ENCODE assay signal across 8 mouse cellular contexts in the genomic region with DNA sequence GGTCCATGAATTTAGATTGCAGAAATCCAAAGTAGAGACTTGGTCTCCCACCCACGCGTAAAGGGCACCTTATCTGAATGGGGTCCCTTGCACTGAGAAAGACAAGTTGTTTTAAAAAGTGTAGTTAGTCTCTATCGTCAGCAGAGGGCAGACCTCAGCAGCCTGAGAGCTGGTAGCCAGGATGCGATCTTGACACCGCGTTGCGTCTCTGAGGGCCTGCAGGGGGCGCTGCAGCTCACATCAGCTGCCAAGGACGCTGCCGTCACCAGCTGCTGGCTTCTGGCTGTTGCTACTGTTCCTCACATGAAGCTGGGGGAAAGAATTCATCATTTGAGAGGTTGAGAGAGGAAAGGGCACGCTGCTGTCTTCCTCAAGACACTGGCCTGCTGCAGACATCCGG. TPM values are rescaled to one million over a fixed set of nuclear protein-coding genes. Genes with fewer than 3 reads are reported as not detected.
DNase-seq lines count a peak whose midpoint lies in the region; ATAC-seq and TF ChIP-seq lines count a peak whose summit lies in the region.

No protein-coding gene starts in this region.

- peak overlapping the region; percentile 56 for H3K27ac ChIP-seq in left cerebral cortex, adult 2 months

- no peak; the same call in none of the 2 replicates for TF ChIP-seq CTCF in left cerebral cortex, adult 2 months (IDR thresholded peaks at IDR 0.05)

- H3K4me3 ChIP-seq in left cerebral cortex, adult 2 months: 0 out of 2 replicates have a peak overlapping the region, but pooled peaks have one; percentile 1

- DNase-seq in adipocyte (ENCODE audit: low spot score): peak; percentile 90
- peak; percentile 85 to 93 for DNase-seq in cerebellum, postnatal 4 days (ENCODE audit: low spot score in 2 of 2)
- peak; percentile 90 for DNase-seq in gastrocnemius, postnatal 14 days
- DNase-seq in induced T-regulatory cell, adult 2 months (ENCODE audit: low read depth): peak; percentile 94
- peak; percentile 90 to 91 for DNase-seq in left cerebral cortex, adult 2 months (ENCODE audit: extremely low spot score in 1 of 2, low spot score in 2 of 2)
- DNase-seq in right cerebral cortex, postnatal 25 days: peak; percentile 84
- DNase-seq in urinary bladder, postnatal 25 days (ENCODE audit: low spot score): peak; percentile 89

- intact Hi-C loops in gastrocnemius, postnatal 14 days (cut with DNase I; ENCODE audit: low total_unique reads): loop anchor here (5.0 to 10.0 kb wide), 2 partner anchors 414 to 446 kb away; no protein-coding TSS in a partner anchor
- intact Hi-C loops in left cerebral cortex, adult 2 months (cut with DNase I): loop anchor here (2.0 kb wide), 3 partner anchors 360 to 446 kb away; no protein-coding TSS in a partner anchor

- ATAC-seq in megakaryocyte progenitor cell, adult 5-6 weeks (replicated peaks; ENCODE audit: poor library complexity): peak; percentile 100

RNA-seq across cellular contexts. Expression of gene Dtnbp1, which starts 28.9 kb away (rescaled TPM):
- total RNA-seq in gastrocnemius, postnatal 14 days (2021): 10 to 100 TPM; 28.3 to 31.4 TPM
- 10 to 100 TPM; 90.1 to 93.8 TPM for total RNA-seq in left cerebral cortex, adult 2 months (2021)
- 89.4 and 94.5 TPM in 2 replicates for total RNA-seq in megakaryocyte progenitor cell, adult 5-6 weeks (2015)
- total RNA-seq in megakaryocyte progenitor cell, adult 5-6 weeks (2017): 98.2 and 104 TPM in 2 replicates

RNA-seq across cellular contexts. Expression of gene Gm9817, which starts 47.7 kb away (rescaled TPM):
- under 1 TPM in 1 of 2 experiments, not detected in 1; 0.10 TPM for total RNA-seq in gastrocnemius, postnatal 14 days (2021)
- not detected for total RNA-seq in left cerebral cortex, adult 2 months (2021)
- total RNA-seq in megakaryocyte progenitor cell, adult 5-6 weeks (2015): not detected in 2 replicates
- not detected in 2 replicates for total RNA-seq in megakaryocyte progenitor cell, adult 5-6 weeks (2017)

Comparison
In these comparisons a context has a peak if more than half of its experiments do, and no peak if none do; other contexts are left out.
1. Peak in every context shown above with its lines: DNase-seq, ATAC-seq, H3K4me3 ChIP-seq and H3K27ac ChIP-seq.